Mouse (Mus musculus): ENCODE data around the gene Ormdl3. TPM values are rescaled to one million over a fixed set of nuclear protein-coding genes. Genes with fewer than 3 reads are reported as not detected.
"Not testable (repeated sequence)": the region's sequence is repeated elsewhere in the genome, so short reads cannot be mapped to it uniquely, and the experiment has no call there.

The Ormdl3 gene
- total RNA-seq (2021): 10 to 100 TPM; 46.5 to 47.8 TPM

- intact Hi-C loops (cut with DNase I): no loop called here
These were observed at the start of gene Ormdl3 for GRCm38 (mm10) chr11:98586892-98587563. Gene Ormdl3, minus strand, starts transcription at chr11:98587368.

DNA sequence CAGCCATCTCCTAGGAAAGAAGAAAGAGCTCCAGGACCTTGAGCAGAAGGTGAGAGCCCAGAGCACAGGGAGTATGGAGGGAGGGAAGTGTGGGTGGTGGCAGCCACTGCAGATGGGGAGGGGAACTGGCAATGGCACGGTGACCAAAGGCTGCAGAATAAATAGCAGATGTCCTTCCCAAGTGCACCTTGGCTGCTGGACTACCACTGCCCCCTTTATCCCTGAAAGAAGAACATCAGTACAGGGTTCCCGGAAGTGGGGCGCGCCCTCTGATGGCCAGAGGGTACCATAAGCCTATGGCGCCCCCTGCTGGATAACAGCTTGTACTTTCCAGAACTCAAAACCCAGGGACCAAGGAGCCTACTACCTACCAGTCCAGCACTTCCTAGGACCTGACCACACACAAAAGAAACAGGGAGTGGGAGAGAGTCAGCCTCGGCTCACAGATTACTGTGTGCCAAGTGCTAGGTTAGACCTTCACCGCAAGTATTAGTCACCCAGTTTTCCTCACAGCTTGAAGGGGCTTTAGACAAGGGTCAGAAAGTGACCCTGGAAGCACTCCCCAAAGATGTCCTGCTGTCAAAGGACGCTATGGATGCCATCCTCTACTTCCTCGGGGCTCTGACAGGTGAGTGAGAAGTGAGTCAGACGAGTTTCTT, 48.3 kb upstream of the Ormdl3 start:
- intact Hi-C loops (cut with DNase I); DNase-seq (ENCODE audit: low spot score in 2 of 2): not testable (repeated sequence)

More at GRCm38 (mm10) chr11:98586892-98587563, at the start of gene Ormdl3:
- peak; percentile 97 to 98 for DNase-seq (ENCODE audit: low spot score in 2 of 2)

DNA sequence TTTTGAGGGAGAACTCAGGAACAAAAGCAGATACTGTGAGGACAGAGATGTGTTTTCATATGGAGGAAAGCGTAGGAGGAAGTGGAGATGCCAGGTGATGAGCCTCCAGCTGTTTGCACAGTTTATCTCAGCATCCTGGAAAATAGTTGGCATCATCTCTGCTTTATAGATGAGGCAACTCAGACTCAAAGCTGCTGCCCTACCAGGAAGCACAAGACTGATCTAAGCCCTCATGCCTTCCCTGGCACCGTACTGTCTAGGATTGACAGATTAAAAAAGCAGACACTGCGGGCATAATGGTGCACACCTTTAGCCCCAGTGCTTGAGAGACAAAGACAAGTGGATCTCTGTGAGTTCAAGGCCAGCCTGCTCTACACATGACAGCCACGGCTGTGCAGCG, 43.5 kb upstream of the Ormdl3 start:
- intact Hi-C loops (cut with DNase I): no loop called here
- no peak for DNase-seq (ENCODE audit: low spot score in 2 of 2)

DNA sequence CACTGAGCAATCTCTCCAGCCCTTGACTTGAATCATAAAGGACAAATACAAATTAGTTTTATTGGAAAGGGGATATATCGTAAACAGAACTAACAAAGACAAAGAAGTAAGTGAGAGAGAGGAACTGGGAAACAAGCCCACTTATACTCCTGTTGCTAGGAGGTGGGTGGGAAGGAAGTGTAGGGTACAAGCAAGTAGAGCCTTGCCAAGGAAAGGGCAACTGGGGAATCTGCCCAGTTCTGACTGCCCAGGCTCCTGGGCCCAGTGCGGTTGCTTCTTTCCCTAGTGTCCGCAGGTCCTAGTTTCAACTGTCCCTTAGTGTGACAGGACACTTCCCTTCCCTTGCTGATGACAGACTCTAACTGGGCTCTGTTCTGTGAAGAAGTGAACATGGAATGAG, 41.5 kb upstream of the Ormdl3 start:
- intact Hi-C loops (cut with DNase I): no loop called here
- no peak for DNase-seq (ENCODE audit: low spot score in 2 of 2)

DNA sequence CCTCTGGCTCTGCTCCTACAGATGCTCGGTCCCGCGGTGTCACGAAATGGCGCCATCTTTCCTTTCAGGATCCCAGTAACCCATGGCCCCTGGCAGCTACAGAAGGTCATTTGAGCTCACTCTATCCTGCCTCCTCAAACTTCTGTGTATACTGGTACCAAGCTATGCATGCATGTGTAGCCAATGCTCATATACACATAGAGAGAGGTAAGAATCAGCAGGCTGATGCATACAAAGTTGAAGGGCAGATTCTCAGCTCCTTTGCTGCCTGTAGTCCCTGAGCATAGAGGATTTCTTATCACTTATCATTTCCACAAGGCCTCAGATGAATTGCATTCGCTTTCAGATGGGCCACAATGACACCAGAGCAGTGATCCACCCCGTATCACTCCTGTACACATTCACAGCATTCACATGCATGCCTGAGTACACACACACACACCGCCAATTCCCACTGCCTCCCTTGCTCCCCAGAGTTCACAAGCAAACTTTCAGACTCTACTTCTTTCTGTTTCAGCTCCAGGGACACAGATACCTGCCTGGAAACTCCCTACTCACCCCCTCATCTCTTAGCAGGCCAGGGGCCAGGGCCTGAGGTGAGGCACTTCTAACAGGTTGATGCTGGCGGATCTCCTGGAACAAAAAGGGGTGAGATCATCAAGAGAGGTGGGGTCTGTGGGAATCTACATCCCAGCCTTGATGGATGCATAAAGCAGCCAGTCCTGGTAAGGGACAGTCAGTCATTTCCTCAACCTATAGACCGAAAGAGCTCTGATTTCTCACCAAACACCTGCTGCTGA, 38.6 kb upstream of the Ormdl3 start, which contains the start of the genes Gm12355 and Gsdma3:
Gm12355 (minus strand) TSS at position 51 of the 800 bp plus-strand sequence.
Gsdma3 (plus strand) TSS at position 750 of the 800 bp plus-strand sequence.
- no peak for DNase-seq (ENCODE audit: low spot score in 2 of 2)

GRCm38 (mm10) chr11:98624381-98624780, 37.2 kb upstream of the Ormdl3 start:
- intact Hi-C loops (cut with DNase I); DNase-seq (ENCODE audit: low spot score in 2 of 2): not testable (repeated sequence)

More for the DNA sequence above, 38.6 kb upstream of the Ormdl3 start, which contains the start of the genes Gm12355 and Gsdma3:
- intact Hi-C loops (cut with DNase I): no loop called here

GRCm38 (mm10) chr11:98623981-98624380, 36.8 kb upstream of the Ormdl3 start:
- intact Hi-C loops (cut with DNase I); DNase-seq (ENCODE audit: low spot score in 2 of 2): not testable (repeated sequence)

- intact Hi-C loops (cut with DNase I): no loop called here
- DNase-seq (ENCODE audit: low spot score in 2 of 2): no peak
These were observed 33.6 kb upstream of the Ormdl3 start for GRCm38 (mm10) chr11:98620791-98621190.

DNA sequence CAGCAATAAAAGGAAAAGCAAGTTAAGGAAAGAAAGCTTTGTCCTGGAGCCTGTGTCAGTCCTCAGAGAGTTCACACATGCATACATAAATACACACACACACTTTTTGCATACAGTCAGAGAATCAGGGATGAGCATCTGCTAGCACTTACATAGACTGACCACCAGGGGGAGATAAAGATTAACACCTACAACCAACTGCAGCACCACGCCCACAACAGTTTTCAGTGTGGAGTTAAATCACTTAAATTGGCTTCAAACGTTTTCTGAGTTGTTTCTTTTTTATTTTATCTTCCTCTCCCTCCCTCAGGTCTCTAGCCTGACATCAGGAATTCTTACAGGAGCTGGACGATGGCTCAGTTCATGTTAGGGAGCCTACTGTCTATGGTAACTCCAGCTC, 19.6 kb upstream of the Ormdl3 start:
- DNase-seq (ENCODE audit: low spot score in 2 of 2): no peak
- intact Hi-C loops (cut with DNase I): no loop called here

GRCm38 (mm10) chr11:98604911-98605310, 17.7 kb upstream of the Ormdl3 start:
- DNase-seq (ENCODE audit: low spot score in 2 of 2); intact Hi-C loops (cut with DNase I): not testable (repeated sequence)

- intact Hi-C loops (cut with DNase I): no loop called here
- no peak for DNase-seq (ENCODE audit: low spot score in 2 of 2)
These were observed 16.8 kb upstream of the Ormdl3 start for GRCm38 (mm10) chr11:98603953-98604352.

- intact Hi-C loops (cut with DNase I): no loop called here
- no peak for DNase-seq (ENCODE audit: low spot score in 2 of 2)
These were observed 15.0 kb upstream of the Ormdl3 start for GRCm38 (mm10) chr11:98602090-98602690.

DNA sequence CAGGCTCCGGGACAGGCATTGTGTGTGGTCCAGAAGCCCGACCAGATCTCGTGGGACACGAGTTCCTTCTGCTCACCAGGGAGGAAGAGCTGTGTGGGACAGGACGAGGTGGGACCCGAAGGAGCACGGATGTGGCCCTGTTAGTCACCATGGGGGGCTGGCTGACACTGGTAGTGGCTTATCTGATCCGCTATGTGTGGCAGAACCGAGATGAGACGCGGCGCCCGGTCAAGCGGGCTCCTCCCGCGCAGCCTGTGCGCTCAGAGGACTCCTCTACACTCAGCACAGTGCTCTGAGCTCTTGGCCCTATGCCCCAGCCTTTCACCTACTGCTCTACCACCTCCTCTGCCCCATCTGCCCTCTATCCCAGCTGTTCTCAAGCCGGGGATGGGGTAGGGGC, 12.1 kb upstream of the Ormdl3 start:
- DNase-seq (ENCODE audit: low spot score in 2 of 2): no peak
- intact Hi-C loops (cut with DNase I): no loop called here

- intact Hi-C loops (cut with DNase I): no loop called here
- no peak for DNase-seq (ENCODE audit: low spot score in 2 of 2)
These were observed 11.7 kb upstream of the Ormdl3 start for GRCm38 (mm10) chr11:98598851-98599290.

GRCm38 (mm10) chr11:98597991-98598390, 10.8 kb upstream of the Ormdl3 start, which contains the start of gene Lrrc3c:
Gene Lrrc3c, plus strand, starts transcription at chr11:98598291.
- intact Hi-C loops (cut with DNase I): no loop called here
- no peak for DNase-seq (ENCODE audit: low spot score in 2 of 2)

DNA sequence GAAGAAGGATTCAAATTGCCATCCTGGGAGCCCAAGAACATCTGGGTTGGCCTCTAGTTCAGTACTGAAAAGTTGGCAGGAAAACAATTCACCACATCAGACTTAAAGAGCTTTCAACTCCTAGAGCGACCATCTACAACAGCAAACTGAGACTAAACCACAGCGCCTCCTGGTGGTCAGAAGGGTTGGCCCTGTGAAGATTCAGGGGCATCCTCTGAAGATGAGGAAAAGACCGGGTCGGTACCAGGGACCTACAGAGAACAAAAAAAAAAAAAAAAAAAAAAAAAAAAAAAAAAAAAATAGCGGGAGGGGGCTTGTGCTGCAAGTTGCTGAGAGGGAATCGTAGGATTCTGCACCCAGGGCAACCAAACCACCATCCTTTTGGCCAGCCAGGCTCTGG, 10.2 kb upstream of the Ormdl3 start:
- DNase-seq (ENCODE audit: low spot score in 2 of 2): no peak
- intact Hi-C loops (cut with DNase I): no loop called here

- DNase-seq (ENCODE audit: low spot score in 2 of 2): no peak
- intact Hi-C loops (cut with DNase I): no loop called here
These were observed 8.8 kb upstream of the Ormdl3 start for GRCm38 (mm10) chr11:98595955-98596354.

- no peak for DNase-seq (ENCODE audit: low spot score in 2 of 2)
- intact Hi-C loops (cut with DNase I): no loop called here
These were observed 8.3 kb upstream of the Ormdl3 start for GRCm38 (mm10) chr11:98595473-98595872.

GRCm38 (mm10) chr11:98595021-98595420, 7.9 kb upstream of the Ormdl3 start:
- no peak for DNase-seq (ENCODE audit: low spot score in 2 of 2)
- intact Hi-C loops (cut with DNase I): no loop called here
